Mouse (Mus musculus): ENCODE measurements around the gene Qrsl1.

GRCm38 (mm10) chr10:43939136-43939662 is 37.7 kb upstream of the Qrsl1 start:
- no peak for TF ChIP-seq CTCF (IDR thresholded peaks at IDR 0.05; ENCODE audit: insufficient read depth, low read length)
- TF ChIP-seq POLR2A (IDR thresholded peaks at IDR 0.05; ENCODE audit: borderline replicate concordance, extremely low read depth, low read depth, low read length): no peak
